Mouse (Mus musculus): ENCODE data around the gene Gm21891.
"Not testable (repeated sequence)": the region's sequence is repeated elsewhere in the genome, so short reads cannot be mapped to it uniquely, and the experiment has no call there.

Gene Gm21891

DNA sequence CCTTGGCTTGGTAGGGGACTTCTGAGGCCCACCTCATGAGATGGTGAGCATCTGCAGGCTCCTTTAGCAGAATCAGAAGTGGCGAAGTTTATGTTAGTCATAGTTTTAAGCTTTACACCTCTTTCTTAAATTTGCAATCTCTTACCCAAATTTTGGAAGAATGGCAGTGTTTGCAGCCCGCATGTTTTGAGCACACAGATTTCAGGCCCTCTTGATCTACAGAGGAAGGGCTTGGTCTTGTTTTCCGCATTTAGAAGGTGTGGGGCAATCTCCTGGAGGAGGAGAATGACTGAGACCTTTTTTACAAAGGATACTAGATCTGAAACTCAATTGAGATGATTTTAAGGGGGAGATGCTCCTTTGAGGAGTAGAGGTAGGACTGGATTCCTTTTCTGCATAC, at the start of gene Gm21891:
Gene Gm21891, minus strand, starts transcription at position 101 of the 400 bp plus-strand sequence.
- DNase-seq (ENCODE audit: low spot score in 2 of 2): not testable (repeated sequence)

DNA sequence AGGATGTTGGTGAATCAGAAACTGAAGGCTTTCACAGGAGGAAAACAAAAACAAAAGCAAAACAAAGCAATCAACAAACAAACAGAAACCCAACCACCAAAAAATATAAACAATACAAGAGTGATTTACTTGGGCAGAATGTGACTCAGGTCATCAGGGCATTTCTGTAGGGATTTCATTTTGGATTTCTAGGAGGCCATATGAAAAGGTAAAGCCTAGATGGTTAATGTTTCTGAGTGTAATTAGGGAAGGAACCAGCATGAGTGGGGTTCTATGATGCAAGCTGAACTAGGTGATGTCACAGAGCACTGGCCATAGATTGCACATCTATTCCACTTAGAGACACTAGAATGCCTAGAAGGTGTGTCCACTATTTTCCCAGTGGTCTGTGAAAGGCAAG, 28.4 kb upstream of the Gm21891 start, which contains the start of gene Gm21425:
Gene Gm21425, plus strand, starts transcription at position 301 of the 400 bp plus-strand sequence.
- not testable (repeated sequence) for DNase-seq (ENCODE audit: low spot score in 2 of 2)
